Mouse (Mus musculus) neural tube, embryonic 10.5 days (tissue): Measurements from ENCODE around the gene Btbd35f12.
"Not testable (repeated sequence)": the region's sequence is repeated elsewhere in the genome, so short reads cannot be mapped to it uniquely, and the experiment has no call there.

Experiments used
- DNase-seq: peaks from one replicate; pipeline ENCODE4 v3.0.0-alpha.2; 2017; ENCODE audit warnings: low spot score; ENCODE audit errors: extremely low spot score

Btbd35f12 gene

DNA sequence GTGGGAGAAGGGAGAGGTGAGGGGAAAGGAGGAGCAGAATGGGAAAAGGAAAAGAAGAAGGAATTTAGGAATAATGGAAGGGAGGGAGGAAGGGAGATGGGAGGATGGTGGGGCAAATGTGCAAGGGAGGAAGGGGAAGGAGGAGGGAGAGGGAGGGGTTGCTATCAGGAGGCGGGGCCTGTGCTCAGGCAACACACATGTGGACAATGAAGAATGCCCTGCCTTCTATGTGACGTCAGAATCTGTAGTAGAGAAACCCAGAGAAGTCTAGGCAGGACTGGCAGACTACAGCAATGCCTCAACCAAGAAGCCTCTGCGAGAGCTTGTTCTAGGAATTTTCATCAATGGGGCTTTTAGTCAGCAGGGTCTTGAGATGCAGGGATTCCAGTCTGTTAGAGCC, at the start of gene Btbd35f12:
Btbd35f12 (plus strand) TSS at position 301 of the 400 bp plus-strand sequence.
- DNase-seq = not testable (repeated sequence)

- not testable (repeated sequence) for DNase-seq
Observed at GRCm38 (mm10) chrX:33353254-33353653, 40.1 kb downstream of the Btbd35f12 start.
